Mouse (Mus musculus) heart, adult 11 months (tissue): ENCODE results near the gene Vav3.
A peak's percentile ranks its signal among the peaks of the same experiment; 100 is the strongest.

Experiments used
- DNase-seq: peaks from one replicate; pipeline ENCODE4 v3.0.0; 2022

Vav3 gene

GRCm38 (mm10) chr3:109340274-109341070 is at the start of gene Vav3:
Vav3 (plus strand) TSS chr3:109340653.
- DNase-seq: peak; percentile 98

GRCm38 (mm10) chr3:109298857-109299256 is 41.6 kb upstream of the Vav3 start:
- no peak for DNase-seq

DNA sequence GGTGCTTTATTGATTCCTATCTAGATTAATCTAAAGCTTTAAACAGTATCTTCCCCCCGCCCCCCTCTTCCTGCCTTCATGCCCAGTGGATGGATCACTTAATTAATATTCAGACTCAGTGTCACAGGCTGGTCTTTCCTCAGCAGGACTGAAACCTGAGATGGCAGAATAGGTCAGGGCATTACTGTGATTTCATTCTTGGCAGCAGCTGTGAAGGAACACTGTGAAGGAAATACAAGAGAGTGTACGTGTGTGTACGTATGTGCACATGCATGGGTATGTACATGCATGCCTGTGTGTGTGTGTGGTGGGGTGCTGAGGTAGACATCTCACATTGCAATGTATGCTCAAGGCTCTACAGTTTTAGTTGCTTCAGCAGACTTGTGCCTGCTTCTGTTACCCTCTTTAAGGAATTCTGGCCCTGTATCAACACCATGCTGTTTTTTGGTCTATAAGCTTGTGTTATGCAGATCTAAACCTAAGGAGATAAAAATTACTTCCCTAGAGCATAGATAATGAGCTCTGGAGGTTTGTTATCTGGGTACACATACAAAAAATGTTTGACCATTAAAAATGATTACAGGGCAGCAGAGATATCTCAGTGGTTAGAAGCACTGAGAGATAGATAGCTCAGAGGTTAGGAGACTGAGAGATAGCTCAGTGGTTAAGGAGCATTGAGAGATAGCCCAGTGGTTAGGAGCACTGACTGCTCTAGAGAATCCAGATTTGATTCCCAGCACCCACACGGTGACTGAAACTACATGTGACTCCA is 41.0 kb upstream of the Vav3 start:
- no peak for DNase-seq

GRCm38 (mm10) chr3:109302059-109302458 is 38.4 kb upstream of the Vav3 start:
- no peak for DNase-seq

- DNase-seq: peak; percentile 91
Measured at GRCm38 (mm10) chr3:109307406-109307805, 33.0 kb upstream of the Vav3 start.

GRCm38 (mm10) chr3:109308468-109308867 is 32.0 kb upstream of the Vav3 start:
- DNase-seq: peak; percentile 87

- peak; percentile 99 for DNase-seq
Measured at GRCm38 (mm10) chr3:109309317-109310265, 30.9 kb upstream of the Vav3 start.

- peak; percentile 80 for DNase-seq
Measured at GRCm38 (mm10) chr3:109311172-109311824, 29.2 kb upstream of the Vav3 start.

GRCm38 (mm10) chr3:109311875-109312274 is 28.6 kb upstream of the Vav3 start:
- DNase-seq: no peak

DNA sequence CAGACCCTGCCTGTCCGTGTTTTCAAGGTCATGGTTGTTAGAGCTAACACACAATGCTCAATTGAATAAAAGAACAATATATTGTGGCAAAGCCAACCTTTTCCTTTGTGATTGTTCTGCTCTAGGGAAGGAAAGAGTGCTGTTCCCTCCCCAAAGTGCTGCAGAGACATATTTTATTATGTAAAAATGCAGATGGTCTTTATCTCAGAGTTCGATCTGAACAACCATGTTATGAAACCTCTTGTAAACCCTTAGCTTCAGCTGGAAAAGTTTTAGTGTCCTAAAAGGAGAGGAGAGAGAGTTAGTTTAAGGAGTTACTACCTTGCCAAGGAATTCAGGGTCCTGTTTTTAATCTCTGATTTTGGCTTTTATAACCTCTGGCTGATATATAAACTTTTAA is 27.0 kb upstream of the Vav3 start:
- DNase-seq: no peak

DNA sequence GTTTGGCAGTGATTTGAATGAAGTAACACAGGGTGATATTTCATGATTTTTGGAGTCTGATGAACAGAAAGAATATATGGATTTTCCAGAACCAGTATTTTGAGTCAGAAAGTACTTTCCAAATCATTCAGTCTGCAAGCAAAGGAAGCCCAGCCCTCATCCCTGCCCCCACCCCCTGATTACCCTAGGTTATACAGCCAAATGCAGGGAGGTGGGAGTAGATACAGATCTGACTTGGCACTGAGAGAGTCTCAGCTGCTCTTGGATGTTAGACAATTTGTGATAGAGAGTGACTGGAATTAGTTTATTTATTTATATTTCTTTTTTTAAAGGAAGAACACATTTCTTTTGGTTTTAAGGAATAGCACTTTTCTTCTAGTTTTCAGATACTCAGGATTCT is 18.2 kb upstream of the Vav3 start:
- no peak for DNase-seq

DNA sequence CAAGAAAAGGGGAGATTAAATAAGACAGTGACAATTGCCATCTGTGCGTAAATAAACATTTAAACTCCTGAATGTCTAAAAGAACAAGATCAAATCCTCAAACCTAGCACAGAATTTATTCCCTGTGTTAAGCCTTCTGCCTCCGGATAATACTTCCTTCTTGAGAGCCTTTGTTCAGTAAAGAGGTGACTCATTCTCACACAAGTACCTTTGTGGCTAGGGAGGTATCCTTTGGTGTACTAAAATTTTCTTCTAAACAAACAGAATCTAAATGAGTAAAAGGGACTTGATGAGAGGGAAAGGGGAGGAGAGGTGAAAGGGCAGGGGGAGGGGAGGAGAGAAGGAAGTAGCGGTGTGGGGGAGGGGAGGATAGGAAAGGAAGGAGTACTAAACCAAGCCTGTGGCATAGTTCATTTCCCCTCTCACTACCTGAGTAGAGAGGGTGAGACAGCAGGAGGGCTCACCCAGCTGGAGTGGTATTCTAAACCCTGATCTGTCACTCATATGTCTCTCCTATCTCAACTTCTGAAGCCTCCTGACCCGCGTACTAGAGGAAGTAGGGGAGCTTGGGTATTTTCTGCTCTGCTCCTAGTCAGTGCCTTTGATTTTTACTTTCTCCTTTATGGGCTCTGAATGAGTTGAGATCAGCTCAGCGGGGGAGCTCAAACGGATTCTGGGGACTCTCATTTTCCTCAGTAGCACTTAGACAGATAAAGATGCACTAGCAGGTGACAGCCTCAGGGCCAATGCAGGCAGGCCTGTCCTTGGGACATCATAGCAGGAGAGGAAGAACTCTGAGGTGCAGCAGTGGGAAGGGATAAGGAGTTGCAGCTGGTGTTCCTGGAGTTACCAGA is 16.8 kb upstream of the Vav3 start:
- no peak for DNase-seq

- DNase-seq: no peak
Measured at GRCm38 (mm10) chr3:109327128-109327527, 13.3 kb upstream of the Vav3 start.

DNA sequence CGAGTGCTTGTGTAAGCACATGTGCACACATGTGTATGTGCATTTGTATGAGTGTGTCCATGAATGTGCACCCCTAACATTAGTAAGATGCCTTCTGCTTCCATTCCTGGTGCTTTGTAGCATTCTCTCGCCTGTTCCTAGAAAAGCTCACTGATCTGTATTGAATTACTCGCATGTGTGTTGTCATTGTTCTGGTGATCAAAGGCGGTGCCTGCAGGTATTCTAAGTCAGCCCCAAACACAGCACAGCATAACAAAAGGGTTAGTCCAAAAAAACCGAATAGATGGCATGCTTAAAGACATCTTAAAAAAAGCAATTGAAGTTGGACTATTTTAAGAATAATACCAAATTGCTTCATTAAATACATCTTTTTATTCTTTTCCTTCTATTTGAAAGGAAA is 7.7 kb upstream of the Vav3 start:
- no peak for DNase-seq

DNA sequence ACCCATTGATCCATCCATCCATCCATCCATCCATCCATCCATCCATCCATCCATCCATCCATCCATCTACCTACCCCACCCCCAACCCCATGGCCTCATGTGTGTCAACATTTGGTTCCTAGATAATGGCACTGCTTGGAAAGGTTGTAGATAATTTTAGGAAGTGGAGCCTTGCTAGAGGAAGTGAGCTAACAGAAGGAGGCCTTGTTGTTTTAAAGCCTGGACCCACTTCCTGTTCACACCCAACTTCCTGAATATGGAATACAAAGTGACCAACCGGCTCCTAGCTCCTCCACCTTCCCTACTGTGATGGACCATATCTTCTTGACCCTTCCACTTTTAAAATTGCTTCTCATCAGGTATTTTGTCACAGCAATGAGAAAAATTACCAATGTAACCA is 5.0 kb upstream of the Vav3 start:
- no peak for DNase-seq

DNA sequence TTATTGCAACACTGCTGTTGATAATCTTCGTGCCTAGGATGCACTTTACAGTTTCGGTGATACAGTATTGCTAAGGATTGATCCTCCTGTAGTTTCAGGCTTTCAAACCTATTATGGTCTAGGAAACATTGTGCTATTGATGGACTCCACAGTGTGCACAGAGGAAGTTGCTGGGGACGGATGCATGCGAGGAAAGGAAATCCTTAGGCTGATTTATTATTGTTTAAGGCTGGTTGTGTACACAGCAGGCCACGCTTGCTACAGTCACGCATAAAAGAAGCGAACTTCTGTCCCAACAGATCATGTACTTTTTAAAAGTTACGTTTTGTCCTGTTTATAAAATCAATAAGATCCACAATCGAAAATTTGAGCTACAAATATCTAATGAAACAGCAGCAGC is 1.2 kb upstream of the Vav3 start:
- DNase-seq: peak; percentile 92

DNA sequence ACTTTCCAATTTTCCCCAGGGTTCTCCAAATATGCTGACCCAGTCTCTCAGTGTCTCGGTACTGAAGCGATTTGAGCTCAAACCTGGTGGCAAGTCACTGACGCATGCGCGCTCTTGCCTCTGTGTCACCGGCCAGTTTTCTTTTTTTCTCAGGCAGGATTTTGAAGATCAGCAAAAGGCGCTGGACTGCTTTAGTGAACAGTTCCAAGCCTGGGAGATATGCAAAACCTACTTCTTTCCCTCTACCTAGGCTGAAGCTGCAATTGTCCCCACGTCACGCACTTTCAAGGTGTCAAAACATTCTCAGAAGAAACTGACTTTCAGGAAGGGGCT is 546 bp upstream of the Vav3 start:
- DNase-seq: peak; percentile 96

- no peak for DNase-seq
Measured at GRCm38 (mm10) chr3:109341071-109341480, 623 bp downstream of the Vav3 start.

- peak; percentile 97 for DNase-seq
Measured at GRCm38 (mm10) chr3:109341631-109342030, 1.2 kb downstream of the Vav3 start.

GRCm38 (mm10) chr3:109351956-109352684 is 11.7 kb downstream of the Vav3 start:
- peak; percentile 91 for DNase-seq

- DNase-seq: peak; percentile 64
Measured at GRCm38 (mm10) chr3:109352690-109353089, 12.2 kb downstream of the Vav3 start.
